Mouse (Mus musculus) R1 (cell line): ENCODE measurements around the gene Gabra6.

Source experiments
- DNase-seq: peaks from one replicate; pipeline ENCODE4 v3.0.0-alpha.2; 2018; ENCODE audit warnings: low read depth, low spot score

The Gabra6 gene

DNA sequence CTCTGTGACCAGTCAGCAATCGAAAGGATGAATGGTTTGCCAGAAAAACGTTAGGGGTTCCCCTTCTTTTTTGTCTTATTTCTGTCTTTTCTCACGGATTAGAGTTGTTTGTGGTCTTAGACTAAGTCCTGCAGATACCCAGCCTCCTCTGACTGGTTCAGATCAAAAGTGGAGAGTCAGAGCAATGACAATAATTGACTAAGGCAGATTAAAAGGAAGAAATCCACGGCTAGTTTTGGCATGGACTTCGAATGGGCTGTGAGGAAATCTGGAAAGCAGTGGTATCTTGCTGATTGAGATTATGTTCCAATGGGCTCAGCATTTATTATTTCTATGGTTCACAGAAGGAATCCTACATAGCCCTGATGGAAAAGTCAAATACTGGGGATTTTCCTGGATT is at the start of gene Gabra6:
Gabra6 (minus strand) TSS at position 191 of the 400 bp plus-strand sequence.
- no peak for DNase-seq

DNA sequence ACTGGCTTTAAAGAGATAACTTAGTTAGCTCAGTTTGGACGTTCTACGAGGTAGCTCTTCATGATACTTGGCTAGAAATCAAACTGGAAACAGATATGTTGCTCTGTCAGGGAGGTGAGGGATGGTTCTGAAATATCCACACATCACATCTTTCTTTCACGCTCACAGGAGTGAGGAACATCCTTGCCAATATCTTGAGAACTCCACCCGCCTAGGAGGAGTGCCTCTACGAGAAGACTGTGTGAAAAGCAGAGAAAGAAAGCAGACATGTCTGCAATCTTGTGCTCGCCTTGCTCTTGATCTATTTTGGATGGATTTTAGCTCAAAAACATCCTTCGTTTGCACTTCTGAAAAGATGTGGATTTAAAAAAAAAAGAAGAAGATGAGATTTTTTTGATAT is 44.7 kb upstream of the Gabra6 start:
- DNase-seq, result no peak

DNA sequence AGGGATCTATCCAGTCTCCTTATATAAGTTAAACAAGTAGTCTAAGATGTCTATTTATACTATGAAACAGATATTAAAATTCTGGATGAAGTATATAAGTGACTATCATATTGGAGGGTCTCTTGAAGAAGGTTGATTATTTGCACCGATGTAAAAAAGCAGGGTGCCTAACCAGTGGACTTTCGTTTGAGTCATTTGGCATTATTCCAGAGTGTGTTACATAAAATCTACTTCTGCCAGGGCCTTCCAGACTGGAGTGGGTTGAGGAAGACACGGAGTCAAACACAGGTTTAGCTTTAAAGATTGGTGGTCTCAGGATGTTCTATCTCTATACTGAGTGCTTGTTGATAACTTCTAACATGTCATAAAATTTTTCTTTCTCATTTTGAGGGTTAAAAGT is 11.2 kb upstream of the Gabra6 start:
- DNase-seq, result no peak

DNA sequence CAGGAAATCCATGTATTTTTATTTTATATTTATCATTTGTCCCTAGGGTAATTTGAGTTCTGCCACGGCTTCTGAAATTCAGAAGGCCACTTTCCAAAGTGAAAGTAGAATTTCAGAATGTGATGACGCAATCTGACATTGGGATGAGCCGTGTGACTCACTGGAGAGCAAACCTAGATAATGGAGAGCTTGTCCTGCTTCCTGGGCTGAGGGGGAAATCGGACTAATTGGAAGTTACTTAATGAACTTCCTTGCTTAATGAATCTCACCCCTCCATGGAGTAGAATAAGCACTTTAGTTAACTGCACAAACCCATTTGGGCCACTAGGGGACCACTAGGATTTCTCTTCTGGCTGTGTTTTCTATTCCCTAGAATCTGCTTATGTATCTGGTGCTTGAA is 5.4 kb upstream of the Gabra6 start:
- DNase-seq, result peak; percentile 8

DNA sequence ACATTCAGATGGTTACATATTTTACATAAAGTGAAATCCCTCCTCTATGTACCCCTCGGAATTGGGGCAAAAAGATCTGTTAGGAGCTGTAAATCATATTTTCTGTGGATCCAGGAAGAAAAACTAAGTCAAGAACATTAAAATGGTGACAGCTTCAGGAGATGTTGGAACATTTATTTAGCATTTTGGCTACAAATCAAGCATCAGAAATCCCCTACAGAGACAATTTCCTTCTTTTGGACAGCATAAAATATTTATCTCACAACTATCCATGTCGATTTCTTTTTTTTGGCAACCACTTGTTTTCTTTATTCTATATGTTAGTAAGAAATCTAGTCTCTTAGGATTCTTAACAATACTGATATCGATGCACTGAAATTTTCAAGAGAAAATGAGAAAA is 688 bp upstream of the Gabra6 start:
- no peak for DNase-seq

DNA sequence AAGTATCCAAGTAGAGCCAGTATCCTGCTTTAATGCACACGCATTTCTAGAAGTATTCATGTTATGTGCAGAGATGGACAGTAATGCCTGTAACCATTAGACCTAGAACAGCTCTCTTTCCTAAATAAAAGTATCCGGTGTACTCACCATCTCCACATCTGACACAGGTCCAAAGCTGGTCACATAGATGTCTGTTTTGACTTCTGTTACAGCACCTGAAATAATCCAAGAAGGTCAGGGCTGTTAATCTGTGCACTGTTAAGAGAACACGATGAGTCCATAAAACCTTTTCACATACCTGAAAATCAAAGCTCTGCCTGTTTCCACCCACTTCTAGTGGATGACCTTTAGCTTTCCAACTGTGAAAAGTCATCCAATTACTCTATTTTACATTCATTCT is 1.4 kb downstream of the Gabra6 start:
- DNase-seq, result no peak

DNA sequence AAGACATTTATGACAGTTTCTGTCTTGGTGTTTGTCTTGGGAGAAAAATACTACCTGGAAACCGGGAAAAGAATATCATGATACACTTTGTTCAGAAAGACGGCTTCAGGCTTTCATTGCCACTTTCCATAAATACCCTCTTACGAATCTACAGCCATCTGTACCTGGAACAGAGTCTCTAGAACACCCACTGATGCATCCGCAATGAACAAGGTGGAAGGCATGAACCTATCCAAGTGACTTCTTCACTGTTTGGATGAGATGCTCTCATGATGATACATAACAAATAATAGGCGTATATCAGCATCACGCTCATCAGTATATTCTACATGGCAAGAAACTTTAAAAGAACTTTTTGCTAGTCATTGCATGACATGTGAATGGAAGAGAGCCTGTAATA is 1.8 kb downstream of the Gabra6 start:
- no peak for DNase-seq

DNA sequence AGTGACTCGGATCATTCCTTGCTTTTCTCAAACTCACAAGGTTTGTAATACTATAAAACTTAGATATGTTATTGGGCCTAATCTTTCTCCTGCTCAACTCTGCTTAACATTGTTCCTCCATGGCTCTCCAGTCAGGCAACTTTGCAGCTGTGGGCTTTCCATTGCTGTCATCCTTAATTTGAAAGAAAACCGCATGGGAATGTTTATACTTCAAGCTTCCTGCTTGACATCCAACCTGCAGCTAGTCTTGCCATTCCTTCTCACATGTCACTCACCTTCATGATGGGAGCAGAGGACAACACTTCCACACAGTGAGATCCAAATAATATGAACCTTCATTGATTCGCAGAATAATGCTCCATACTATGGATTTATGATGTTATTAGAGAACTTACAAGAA is 2.9 kb downstream of the Gabra6 start:
- DNase-seq, result no peak

DNA sequence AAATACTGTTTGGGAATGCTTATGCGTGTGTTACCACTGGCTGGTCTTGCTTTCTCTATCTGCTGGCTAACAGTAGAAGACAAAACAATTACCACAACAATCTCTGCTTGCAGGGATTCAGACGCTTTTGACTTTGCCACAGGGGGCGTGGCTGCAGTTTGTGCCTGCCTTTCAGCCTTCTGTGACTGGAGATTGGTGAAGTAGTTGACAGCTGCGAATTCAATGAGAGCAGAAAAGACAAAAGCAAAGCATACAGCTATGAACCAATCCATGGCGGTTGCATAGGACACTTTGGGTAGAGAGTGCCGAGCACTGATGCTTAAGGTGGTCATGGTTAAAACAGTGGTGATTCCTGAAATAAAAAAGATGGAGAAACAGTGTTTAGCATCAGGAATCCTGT is 6.0 kb downstream of the Gabra6 start:
- peak; percentile 51 for DNase-seq

DNA sequence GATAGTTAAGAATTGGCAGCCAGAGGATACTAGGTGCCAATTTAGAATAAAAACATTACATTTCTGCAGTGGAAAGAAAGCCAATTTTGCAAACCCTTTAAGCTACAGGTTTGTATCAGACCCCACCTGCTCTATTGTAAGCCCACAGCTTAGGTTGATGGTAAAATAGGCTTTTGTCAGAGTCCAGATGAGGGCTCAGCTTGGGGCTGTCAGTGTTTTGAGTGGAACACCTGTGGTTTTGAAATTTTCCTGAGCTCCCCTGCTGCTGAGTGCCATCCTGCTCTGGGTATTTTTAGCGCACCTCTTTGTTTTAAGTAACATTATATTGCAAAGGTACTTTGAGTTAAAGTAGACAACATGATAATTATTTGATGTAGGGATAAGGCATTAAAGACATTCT is 10.0 kb downstream of the Gabra6 start:
- no peak for DNase-seq

DNA sequence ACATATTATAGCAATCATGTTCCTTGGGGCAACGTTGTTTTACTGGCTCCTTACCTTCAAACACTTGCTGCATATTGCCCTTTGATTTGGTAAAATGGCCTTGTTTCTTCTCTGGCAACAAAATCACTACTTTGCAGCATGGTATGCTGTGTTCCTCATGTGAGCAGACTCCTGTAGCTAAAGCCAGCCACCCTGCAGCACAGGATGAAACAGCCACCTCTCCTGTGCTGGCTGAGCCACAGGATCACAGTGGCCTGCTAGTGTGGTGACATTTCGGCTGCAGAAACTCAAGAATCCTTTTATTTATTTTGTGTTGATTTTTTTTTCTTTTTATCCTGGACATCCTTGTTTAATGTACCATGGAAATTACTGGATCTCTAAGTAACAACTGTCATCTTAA is 11.8 kb downstream of the Gabra6 start:
- no peak for DNase-seq

DNA sequence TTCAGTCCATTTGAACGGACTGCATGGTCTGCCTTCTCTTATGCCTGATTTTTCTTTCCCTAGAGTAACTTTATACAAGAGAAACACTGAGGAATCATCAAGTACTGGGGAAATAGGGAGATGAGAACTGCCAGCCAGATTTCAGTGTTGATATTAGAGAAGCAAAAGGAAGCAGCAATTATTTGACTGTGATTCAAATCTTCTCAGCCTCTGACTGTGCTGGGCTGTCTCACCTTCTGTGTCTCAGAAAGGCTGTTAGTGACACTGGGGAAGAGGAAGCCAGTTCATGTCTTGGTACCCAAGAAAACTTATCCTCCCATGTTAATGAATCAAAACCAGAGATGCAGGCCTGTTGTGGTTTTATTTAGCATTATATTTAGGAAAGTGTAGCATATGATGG is 14.8 kb downstream of the Gabra6 start:
- DNase-seq, result no peak

DNA sequence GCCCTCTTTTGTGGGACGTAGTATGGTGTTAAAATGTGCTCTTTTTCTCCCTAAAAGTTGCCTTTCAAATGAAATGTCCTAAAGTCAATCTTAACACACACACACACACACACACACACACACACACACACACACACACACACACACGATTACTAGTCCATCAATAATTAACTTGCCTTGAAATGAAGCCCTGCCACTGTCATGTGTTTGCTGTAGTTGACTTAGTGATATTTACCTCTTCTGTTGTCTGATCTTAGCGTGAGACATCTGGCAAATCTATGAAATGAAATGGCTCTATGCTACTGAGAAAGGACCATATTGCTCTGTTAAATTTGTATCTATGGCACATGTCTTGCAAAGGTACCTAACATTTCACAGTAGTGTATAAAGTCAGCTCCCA is 61.9 kb downstream of the Gabra6 start:
- no peak for DNase-seq
